Mouse (Mus musculus) layer of hippocampus, postnatal 25 days (tissue): ENCODE measurements around the gene Slc25a10. TPM values are rescaled to one million over a fixed set of nuclear protein-coding genes. Genes with fewer than 3 reads are reported as not detected.

Source experiments
- DNase-seq, 2 experiments: peaks; one replicate each; pipeline ENCODE4 v3.0.0; 2022; ENCODE audit warnings: mixed read lengths in 2 of 2, low spot score in 1 of 2; ENCODE audit errors: extremely low spot score in 1 of 2
- total RNA-seq, 2 experiments: library from RNA; stranded (reverse); gene quantifications; 2 replicates each; pipeline ENCODE4 v1.2.3; 2021

The Slc25a10 gene
- total RNA-seq, 2 experiments from 2014 or later: 18.1 to 22.4 TPM

- DNase-seq: no peak
These were observed 8.1 kb upstream of the Slc25a10 start for GRCm38 (mm10) chr11:120483448-120483934.

- DNase-seq: peak; percentile 81 to 83
These were observed 7.2 kb upstream of the Slc25a10 start, which contains the start of gene Mrpl12 for GRCm38 (mm10) chr11:120484265-120484981. TSS of gene Mrpl12 (plus strand) at chr11:120484613.

GRCm38 (mm10) chr11:120485251-120485650, 6.4 kb upstream of the Slc25a10 start:
- DNase-seq: no peak

GRCm38 (mm10) chr11:120488516-120488915, 3.1 kb upstream of the Slc25a10 start:
- DNase-seq: no peak

- DNase-seq: peak in 1 of 2 experiments; percentile 39
These were observed 2.4 kb upstream of the Slc25a10 start for GRCm38 (mm10) chr11:120489054-120489761.

GRCm38 (mm10) chr11:120490291-120491046, 1.2 kb upstream of the Slc25a10 start:
- no peak for DNase-seq

- peak in 1 of 2 experiments; percentile 21 for DNase-seq
These were observed 611 bp downstream of the Slc25a10 start for GRCm38 (mm10) chr11:120492024-120492877.

- DNase-seq: no peak
These were observed 1.2 kb downstream of the Slc25a10 start for GRCm38 (mm10) chr11:120492878-120493203.

GRCm38 (mm10) chr11:120493351-120493750, 1.7 kb downstream of the Slc25a10 start:
- DNase-seq: no peak

- no peak for DNase-seq
These were observed 2.3 kb downstream of the Slc25a10 start for GRCm38 (mm10) chr11:120493911-120494310.

GRCm38 (mm10) chr11:120497436-120497835, 5.8 kb downstream of the Slc25a10 start:
- no peak for DNase-seq

GRCm38 (mm10) chr11:120498226-120498625, 6.6 kb downstream of the Slc25a10 start:
- DNase-seq: no peak

- no peak for DNase-seq
These were observed 7.3 kb downstream of the Slc25a10 start for GRCm38 (mm10) chr11:120498891-120499290.

GRCm38 (mm10) chr11:120499894-120500293, 8.3 kb downstream of the Slc25a10 start:
- no peak for DNase-seq

GRCm38 (mm10) chr11:120500357-120500756, 8.7 kb downstream of the Slc25a10 start:
- no peak for DNase-seq

- DNase-seq: no peak
These were observed 9.4 kb downstream of the Slc25a10 start for GRCm38 (mm10) chr11:120501018-120501417.

- DNase-seq: no peak
These were observed 10.1 kb downstream of the Slc25a10 start for GRCm38 (mm10) chr11:120501701-120502100.

- no peak for DNase-seq
These were observed 14.0 kb downstream of the Slc25a10 start for GRCm38 (mm10) chr11:120505661-120506060.

GRCm38 (mm10) chr11:120506899-120507298, 15.3 kb downstream of the Slc25a10 start:
- DNase-seq: no peak
